Mouse (Mus musculus) MEL (cell line): ENCODE data around the gene Ppp1r8. TPM values are rescaled to one million over a fixed set of nuclear protein-coding genes. Genes with fewer than 3 reads are reported as not detected.

Experiments used
- DNase-seq: peaks from one replicate; pipeline ENCODE4 v3.0.0; 2011; ENCODE audit warnings: low read depth, low spot score
- H3K27ac ChIP-seq: 2 replicates; pipeline ENCODE4 v1.5.1; 2012; ENCODE audit warnings: low read depth, mild to moderate bottlenecking, control low read depth, low read length, moderate library complexity; ENCODE audit not compliant: control insufficient read depth
- H3K27me3 ChIP-seq, 2 experiments: fragments of 150-350 bp in 1 of 2; sonication (generic) in 1 of 2; 2 replicates each; pipeline ENCODE4 v1.6.1; 2012; ENCODE audit warnings: low read length in 2 of 2, mild to moderate bottlenecking in 2 of 2, improper control_type of control experiment in 1 of 2, moderate library complexity in 1 of 2; ENCODE audit not compliant: insufficient read depth in 2 of 2, control insufficient read depth in 1 of 2
- H3K36me3 ChIP-seq, 2 experiments: 2 replicates each; pipeline ENCODE4 v1.6.1; 2012 to 2014; ENCODE audit warnings: low read length in 2 of 2, improper control_type of control experiment in 1 of 2, inconsistent platforms in 1 of 2, mild to moderate bottlenecking in 1 of 2; ENCODE audit not compliant: insufficient read depth in 2 of 2, control insufficient read depth in 1 of 2
- H3K4me1 ChIP-seq, 2 experiments: fragments of 150-350 bp in 1 of 2; sonication (generic) in 1 of 2; 2 replicates each; pipeline ENCODE4 v1.6.1; 2012; ENCODE audit warnings: low read length in 2 of 2, improper control_type of control experiment in 1 of 2, mild to moderate bottlenecking in 1 of 2; ENCODE audit not compliant: insufficient read depth in 2 of 2, control insufficient read depth in 1 of 2
- H3K4me3 ChIP-seq, 2 experiments: fragments of 150-350 bp in 1 of 2; sonication (generic) in 1 of 2; 2 replicates each; pipeline ENCODE4 v1.5.1; 2012; ENCODE audit warnings: low read depth in 2 of 2, low read length in 2 of 2, mild to moderate bottlenecking in 2 of 2, moderate library complexity in 2 of 2, control low read depth in 1 of 2, improper control_type of control experiment in 1 of 2; ENCODE audit not compliant: control insufficient read depth in 1 of 2, insufficient read depth in 1 of 2
- H3K79me2 ChIP-seq: 2 replicates; pipeline ENCODE4 v1.6.1; 2012; ENCODE audit warnings: mild to moderate bottlenecking, low read length, moderate library complexity; ENCODE audit not compliant: control insufficient read depth, poor library complexity, insufficient read depth
- H3K9ac ChIP-seq: 2 replicates; pipeline ENCODE4 v1.6.1; 2012; ENCODE audit warnings: low read depth, mild to moderate bottlenecking, control low read depth, low read length, moderate library complexity; ENCODE audit not compliant: control insufficient read depth, poor library complexity, severe bottlenecking
- H3K9me3 ChIP-seq: fragments of 150-350 bp; sonication (generic); replicated peaks from 2 replicates; pipeline ENCODE4 v1.6.1; 2012; ENCODE audit warnings: mild to moderate bottlenecking, low read length, improper control_type of control experiment, moderate library complexity; ENCODE audit not compliant: insufficient read depth
- BHLHE40 ChIP-seq: IDR thresholded peaks from 2 replicates; pipeline ENCODE4 v1.6.1; 2012; ENCODE audit warnings: low read depth, mild to moderate bottlenecking, inconsistent platforms, low read length, improper control_type of control experiment, borderline replicate concordance
- CHD1 ChIP-seq: IDR thresholded peaks from 2 replicates; pipeline ENCODE4 v1.6.1; 2012; ENCODE audit warnings: low read depth, mild to moderate bottlenecking, inconsistent platforms, low read length, improper control_type of control experiment
- E2F4 ChIP-seq: IDR thresholded peaks from 2 replicates; pipeline ENCODE4 v1.6.1; 2011; ENCODE audit warnings: low read depth, low read length, improper control_type of control experiment, borderline replicate concordance
- EP300 ChIP-seq, 2 experiments: IDR thresholded peaks; 2 replicates each; pipeline ENCODE4 v1.6.1; 2011; ENCODE audit warnings: improper control_type of control experiment in 2 of 2, low read length in 2 of 2, low read depth in 1 of 2, mild to moderate bottlenecking in 1 of 2
- GATA1 ChIP-seq: IDR thresholded peaks from 2 replicates; pipeline ENCODE4 v1.6.1; 2011; ENCODE audit warnings: low read depth, low read length, improper control_type of control experiment
- HCFC1 ChIP-seq: IDR thresholded peaks from 2 replicates; pipeline ENCODE4 v1.6.1; 2012; ENCODE audit warnings: low read depth, mild to moderate bottlenecking, inconsistent platforms, low read length, improper control_type of control experiment, moderate library complexity
- JUND ChIP-seq: IDR thresholded peaks from 2 replicates; pipeline ENCODE4 v1.6.1; 2011; ENCODE audit warnings: low read depth, mild to moderate bottlenecking, improper control_type of control experiment, low read length
- KAT2A ChIP-seq: conservative IDR thresholded peaks from 2 replicates; pipeline ENCODE4 v1.6.1; 2012; ENCODE audit warnings: low read depth, low read length, improper control_type of control experiment, inconsistent platforms
- MAX ChIP-seq: IDR thresholded peaks from 2 replicates; pipeline ENCODE4 v1.6.1; 2011; ENCODE audit warnings: low read length, improper control_type of control experiment
- MAZ ChIP-seq: IDR thresholded peaks from 2 replicates; pipeline ENCODE4 v1.6.1; 2012; ENCODE audit warnings: low read depth, mild to moderate bottlenecking, inconsistent platforms, low read length, improper control_type of control experiment
- MEF2A ChIP-seq: IDR thresholded peaks from 2 replicates; pipeline ENCODE4 v1.6.1; 2014; ENCODE audit warnings: low read depth, mild to moderate bottlenecking, inconsistent platforms, low read length, improper control_type of control experiment; ENCODE audit not compliant: poor library complexity, insufficient replicate concordance, severe bottlenecking; ENCODE audit errors: extremely low read depth
- MXI1 ChIP-seq: IDR thresholded peaks from 2 replicates; pipeline ENCODE4 v1.6.1; 2011; ENCODE audit warnings: mild to moderate bottlenecking, low read depth, low read length, improper control_type of control experiment
- MYB ChIP-seq: IDR thresholded peaks from 2 replicates; pipeline ENCODE4 v1.6.1; 2011; ENCODE audit warnings: mild to moderate bottlenecking, low read depth, low read length, improper control_type of control experiment
- MYC ChIP-seq: IDR thresholded peaks from 2 replicates; pipeline ENCODE4 v1.6.1; 2011; ENCODE audit warnings: low read depth, mild to moderate bottlenecking, low read length, improper control_type of control experiment, moderate library complexity
- NELFE ChIP-seq: IDR thresholded peaks from 2 replicates; pipeline ENCODE4 v1.6.1; 2011; ENCODE audit warnings: low read depth, low read length, improper control_type of control experiment
- POLR2A ChIP-seq, 2 experiments: IDR thresholded peaks; 2 replicates each; pipeline ENCODE4 v1.6.1; 2011 to 2012; ENCODE audit warnings: low read length in 2 of 2, mild to moderate bottlenecking in 2 of 2, control low read depth in 1 of 2, improper control_type of control experiment in 1 of 2, low read depth in 1 of 2, moderate library complexity in 1 of 2; ENCODE audit not compliant: control insufficient read depth in 1 of 2, insufficient read depth in 1 of 2, poor library complexity in 1 of 2
- POLR2AphosphoS5 ChIP-seq: IDR thresholded peaks from 2 replicates; pipeline ENCODE4 v1.6.1; 2012; ENCODE audit warnings: low read depth, borderline replicate concordance, mild to moderate bottlenecking, inconsistent platforms, low read length, moderate library complexity, mixed read lengths
- RAD21 ChIP-seq: IDR thresholded peaks from 2 replicates; pipeline ENCODE4 v1.6.1; 2011; ENCODE audit warnings: mild to moderate bottlenecking, low read depth, low read length, improper control_type of control experiment
- RCOR1 ChIP-seq: IDR thresholded peaks from 2 replicates; pipeline ENCODE4 v1.6.1; 2012; ENCODE audit warnings: low read depth, mild to moderate bottlenecking, inconsistent platforms, low read length, improper control_type of control experiment
- TAL1 ChIP-seq: IDR thresholded peaks from 2 replicates; pipeline ENCODE4 v1.6.1; 2012; ENCODE audit warnings: mild to moderate bottlenecking, inconsistent platforms, low read length, moderate library complexity, mixed read lengths
- TBP ChIP-seq: IDR thresholded peaks from 2 replicates; pipeline ENCODE4 v1.8.0; 2011; ENCODE audit warnings: low read depth, low read length, improper control_type of control experiment
- UBTF ChIP-seq: IDR thresholded peaks from 2 replicates; pipeline ENCODE4 v1.6.1; 2012; ENCODE audit warnings: low read depth, mild to moderate bottlenecking, inconsistent platforms, low read length, improper control_type of control experiment, moderate library complexity, borderline replicate concordance; ENCODE audit not compliant: insufficient read depth
- ZMIZ1 ChIP-seq: IDR thresholded peaks from 2 replicates; pipeline ENCODE4 v1.6.1; 2012; ENCODE audit warnings: low read depth, mild to moderate bottlenecking, inconsistent platforms, low read length, improper control_type of control experiment, moderate library complexity
- ZNF384 ChIP-seq: IDR thresholded peaks from 2 replicates; pipeline ENCODE4 v1.6.1; 2012; ENCODE audit warnings: low read depth, mild to moderate bottlenecking, inconsistent platforms, low read length, improper control_type of control experiment
- polyA plus RNA-seq, 2 experiments: library from polyadenylated mRNA; stranded (reverse) in 1 of 2; unstranded in 1 of 2; fragments of >175 nt in 1 of 2; fragments of >200 nt in 1 of 2; gene quantifications; 2 replicates each; pipeline versions ENCODE4 v1.2.1 to v1.2.4; 2012; ENCODE audit warnings: low replicate concordance in 2 of 2, low read depth in 1 of 2; ENCODE audit not compliant: insufficient read length in 2 of 2, insufficient read depth in 1 of 2, missing spikeins in 1 of 2
- total RNA-seq: library from RNA; depleted of rRNA; stranded (reverse); fragments of 300-350 nt; gene quantifications from 2 replicates; pipeline ENCODE4 v1.2.3, GENCODE M21; 2012

The Ppp1r8 gene
- total and polyA plus RNA-seq, 3 experiments: 83.6 to 103 TPM; not detected in 1

- no peak for TF ChIP-seq POLR2AphosphoS5
- peak; percentile 89 for TF ChIP-seq HCFC1
- TF ChIP-seq TBP: peak; percentile 92
- TF ChIP-seq MAZ: peak; percentile 98
Observed at GRCm38 (mm10) chr4:132842970-132843704, at the start of gene Ppp1r8 (continued).

GRCm38 (mm10) chr4:132884844-132885374 lies 41.9 kb upstream of the Ppp1r8 start:
- no peak for DNase-seq

GRCm38 (mm10) chr4:132884064-132884843 lies 41.3 kb upstream of the Ppp1r8 start, which contains the start of gene Stx12:
TSS of gene Stx12 (minus strand) at chr4:132884509.
- no peaks in the 10 kb centered on the region for H3K27me3 ChIP-seq
- no peak for TF ChIP-seq UBTF
- no peak for TF ChIP-seq MEF2A
- no peak for TF ChIP-seq MYB
- TF ChIP-seq JUND: no peak
- peak; percentile 82 for TF ChIP-seq MXI1
- peak; percentile 74 for TF ChIP-seq TBP
- peak; percentile 98 for TF ChIP-seq NELFE
- TF ChIP-seq RCOR1: 0 out of 2 replicates have a peak, but pooled peaks have one; percentile 13
- peak; percentile 83 to 94 for TF ChIP-seq POLR2A (IDR thresholded peaks at IDR 0.05; ENCODE audit: control insufficient read depth in 1 of 2, insufficient read depth in 1 of 2, low read depth in 1 of 2, low read length in 2 of 2, poor library complexity in 1 of 2)
- TF ChIP-seq ZMIZ1: peak; percentile 72; the same call in 1 of the 2 replicates
- TF ChIP-seq TAL1: no peak
- peak; percentile 25; the same call in 1 of the 2 replicates for TF ChIP-seq MAZ
- no peak for TF ChIP-seq E2F4
- TF ChIP-seq KAT2A: no peak
- no peak; the same call in 1 of the 2 replicates for TF ChIP-seq MAX
- TF ChIP-seq POLR2AphosphoS5: no peak
- TF ChIP-seq RAD21: no peak
- no peak for TF ChIP-seq ZNF384
- TF ChIP-seq EP300 (IDR thresholded peaks at IDR 0.05; ENCODE audit: low read depth in 1 of 2, low read length in 2 of 2): 0 out of 4 replicates have a peak, but pooled peaks of 1 of the 2 experiments have one; percentile 5
- peak; percentile 80 for TF ChIP-seq HCFC1
- TF ChIP-seq BHLHE40: no peak
- no peak for TF ChIP-seq GATA1
- peak; percentile 74; the same call in 1 of the 2 replicates for TF ChIP-seq CHD1

More at GRCm38 (mm10) chr4:132884844-132885374, 41.9 kb upstream of the Ppp1r8 start:
- Histone ChIP-seq H3K27me3 (no peaks in the 10 kb centered on the region), H3K4me3 (peak overlapping the region; percentile 83 to 100), H3K36me3 (peaks cover 3 to 14% of the 10 kb centered on the region in 2 experiments; a peak in 3 of 4 replicates), H3K9ac (peak overlapping the region; percentile 74), H3K4me1 (peaks cover 5 to 12% of the 10 kb centered on the region in 2 experiments; a peak in 3 of 4 replicates), H3K27ac (peak overlapping the region; percentile 32), H3K9me3 (no peaks in the 10 kb centered on the region), H3K79me2 (peaks cover 32% of the 10 kb centered on the region)
- TF ChIP-seq ZNF384 (no peak), HCFC1 (no peak), MYC (peak; percentile 42; the same call in 1 of the 2 replicates)

More at GRCm38 (mm10) chr4:132884064-132884843, 41.3 kb upstream of the Ppp1r8 start, which contains the start of gene Stx12:
- H3K9ac ChIP-seq: peak within 1 kb of the TSS; percentile 82
- no peaks in the 10 kb centered on the region for H3K9me3 ChIP-seq
- H3K36me3 ChIP-seq: peaks cover 3 to 14% of the 10 kb centered on the region in 2 experiments; a peak in 3 of 4 replicates
- H3K4me1 ChIP-seq: peaks cover 5 to 12% of the 10 kb centered on the region in 2 experiments; a peak in 3 of 4 replicates
- peak within 1 kb of the TSS; percentile 83 to 100 for H3K4me3 ChIP-seq
- H3K27ac ChIP-seq: peak within 1 kb of the TSS; percentile 72
- peak; percentile 91 for DNase-seq
- H3K79me2 ChIP-seq: peaks cover 34% of the 10 kb centered on the region
